Mouse (Mus musculus): Measurements from ENCODE around the gene Ccdc8.

DNA sequence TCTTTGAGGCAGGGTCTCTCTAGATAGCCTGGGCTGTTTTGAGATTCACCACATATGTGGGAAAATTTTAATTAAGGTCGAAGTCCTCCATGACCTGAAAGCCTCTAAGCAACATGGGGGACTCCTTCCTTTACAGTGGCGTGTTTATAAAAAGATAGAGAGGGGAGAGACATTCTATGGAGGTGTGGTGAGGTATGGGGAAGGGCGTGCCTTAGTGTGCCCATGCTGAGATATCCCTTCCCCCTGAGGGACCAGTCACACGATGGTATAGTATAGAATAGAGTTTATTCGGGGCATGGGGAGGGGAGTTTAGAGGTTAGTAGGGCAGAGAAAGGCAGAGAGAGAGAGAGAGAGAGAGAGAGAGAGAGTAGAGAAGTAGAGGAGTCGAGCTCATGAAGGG lies 14.3 kb upstream of the Ccdc8 start:
- TF ChIP-seq CTCF (IDR thresholded peaks at IDR 0.05; ENCODE audit: low read depth, low read length), result no peak
- no peak for TF ChIP-seq POLR2A (IDR thresholded peaks at IDR 0.05; ENCODE audit: extremely low read depth, insufficient read depth, low read length)
